Mouse (Mus musculus): ENCODE measurements around the gene Runx1.
A peak's percentile ranks its signal among the peaks of the same experiment; 100 is the strongest.

Runx1 gene

GRCm38 (mm10) chr16:92753139-92753538, 72.8 kb downstream of the Runx1 start:
- DNase-seq (ENCODE audit: low read depth in 2 of 2, low spot score in 2 of 2): no peak

DNA sequence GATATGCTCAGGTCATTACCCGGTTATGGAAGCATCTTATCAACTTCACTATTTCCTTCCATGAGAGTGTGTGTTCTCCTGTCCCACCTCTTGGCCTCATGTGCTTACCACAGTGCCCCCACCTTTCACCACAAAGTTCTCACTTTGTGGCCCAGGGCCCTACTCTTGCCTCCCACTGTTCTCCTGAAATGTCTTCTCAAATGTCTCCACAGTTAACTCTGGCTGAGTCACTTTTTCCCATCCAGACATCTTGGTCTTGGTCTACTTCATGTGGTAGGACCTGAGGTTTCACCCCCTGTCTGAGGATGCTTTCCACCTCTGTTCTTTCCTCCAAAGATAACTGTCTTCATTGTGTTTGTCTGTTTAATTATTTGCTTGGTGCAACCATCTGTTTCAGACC, 77.7 kb downstream of the Runx1 start:
- DNase-seq (ENCODE audit: low read depth in 2 of 2, low spot score in 2 of 2): no peak

- no peak for DNase-seq (ENCODE audit: low read depth in 2 of 2, low spot score in 2 of 2)
These were observed 78.9 kb downstream of the Runx1 start for GRCm38 (mm10) chr16:92747062-92747461.

DNA sequence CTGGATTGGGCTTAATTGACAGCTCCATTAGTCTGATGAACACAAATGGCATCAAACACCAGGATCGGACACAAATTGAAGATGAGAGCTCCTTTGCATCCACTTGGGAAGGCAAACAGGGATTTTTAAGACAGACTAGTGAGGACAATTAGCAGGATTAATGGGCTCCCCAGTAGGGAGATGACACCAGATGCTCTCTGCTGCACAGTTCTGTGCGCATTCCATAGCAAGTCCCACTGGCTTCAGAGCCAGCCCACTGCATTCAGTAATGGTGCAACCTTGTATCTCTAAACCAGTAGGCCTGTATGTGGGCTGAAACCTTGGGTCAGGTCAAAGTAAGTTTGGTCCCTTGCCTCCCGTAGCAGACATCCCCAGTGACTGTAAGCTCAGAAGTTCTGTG, 80.7 kb downstream of the Runx1 start:
- DNase-seq (ENCODE audit: low read depth in 2 of 2, low spot score in 2 of 2): no peak

DNA sequence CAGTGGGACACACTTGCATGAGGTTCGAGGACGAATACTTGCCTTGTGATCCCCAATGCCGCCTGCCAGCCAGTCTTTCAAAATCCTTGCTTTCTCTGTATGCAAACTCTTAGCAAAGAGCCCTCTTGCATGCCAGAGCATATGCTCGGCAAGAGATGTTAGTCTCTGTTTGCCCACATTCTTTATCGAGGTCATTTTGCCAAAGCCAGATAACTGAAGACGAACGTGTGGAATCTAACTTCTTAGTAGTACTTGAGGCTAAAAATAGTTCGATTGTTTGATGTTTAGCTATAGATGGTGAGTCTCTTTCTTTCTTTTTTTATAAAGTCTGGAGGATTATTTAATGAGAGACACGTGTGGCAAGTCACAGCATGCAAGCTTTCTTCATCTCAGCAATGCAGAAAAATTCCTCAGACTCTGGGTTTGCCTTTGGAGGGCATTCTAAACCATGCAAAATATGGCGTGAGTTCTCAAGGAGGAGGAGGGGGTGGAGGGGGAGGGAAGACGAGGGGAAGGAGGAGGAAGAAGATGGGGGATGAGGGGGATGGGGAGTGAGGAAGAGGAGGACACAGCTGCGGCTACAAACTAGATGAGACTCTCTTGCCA, 81.7 kb downstream of the Runx1 start:
- no peak for DNase-seq (ENCODE audit: low read depth in 2 of 2, low spot score in 2 of 2)

GRCm38 (mm10) chr16:92743755-92744154, 82.2 kb downstream of the Runx1 start:
- DNase-seq (ENCODE audit: low read depth in 2 of 2, low spot score in 2 of 2): no peak

GRCm38 (mm10) chr16:92741342-92741741, 84.6 kb downstream of the Runx1 start:
- DNase-seq (ENCODE audit: low read depth in 2 of 2, low spot score in 2 of 2): no peak

DNA sequence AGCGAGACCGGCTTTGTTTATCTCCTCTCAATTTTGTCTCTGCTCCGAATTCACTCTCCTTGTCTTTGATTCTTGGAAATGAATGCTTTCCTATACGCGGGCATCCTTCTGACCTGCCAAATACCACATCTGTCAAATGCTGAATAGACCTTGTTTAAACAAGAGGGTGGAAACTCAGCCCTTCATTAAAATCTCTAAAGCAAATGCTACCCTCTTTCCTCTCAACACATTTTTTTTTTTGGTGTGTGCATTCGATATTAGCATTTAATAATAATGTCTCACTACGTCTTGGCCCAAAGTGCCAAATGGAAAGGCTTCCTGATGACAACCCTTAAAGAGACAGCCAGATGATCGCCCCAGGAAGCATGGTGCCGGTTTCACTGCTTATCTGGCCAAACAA, 85.4 kb downstream of the Runx1 start:
- DNase-seq (ENCODE audit: low read depth in 2 of 2, low spot score in 2 of 2): no peak

- no peak for DNase-seq (ENCODE audit: low read depth in 2 of 2, low spot score in 2 of 2)
These were observed 86.0 kb downstream of the Runx1 start for GRCm38 (mm10) chr16:92739997-92740396.

GRCm38 (mm10) chr16:92739071-92739793, 86.7 kb downstream of the Runx1 start:
- DNase-seq (ENCODE audit: low read depth in 2 of 2, low spot score in 2 of 2): no peak

DNA sequence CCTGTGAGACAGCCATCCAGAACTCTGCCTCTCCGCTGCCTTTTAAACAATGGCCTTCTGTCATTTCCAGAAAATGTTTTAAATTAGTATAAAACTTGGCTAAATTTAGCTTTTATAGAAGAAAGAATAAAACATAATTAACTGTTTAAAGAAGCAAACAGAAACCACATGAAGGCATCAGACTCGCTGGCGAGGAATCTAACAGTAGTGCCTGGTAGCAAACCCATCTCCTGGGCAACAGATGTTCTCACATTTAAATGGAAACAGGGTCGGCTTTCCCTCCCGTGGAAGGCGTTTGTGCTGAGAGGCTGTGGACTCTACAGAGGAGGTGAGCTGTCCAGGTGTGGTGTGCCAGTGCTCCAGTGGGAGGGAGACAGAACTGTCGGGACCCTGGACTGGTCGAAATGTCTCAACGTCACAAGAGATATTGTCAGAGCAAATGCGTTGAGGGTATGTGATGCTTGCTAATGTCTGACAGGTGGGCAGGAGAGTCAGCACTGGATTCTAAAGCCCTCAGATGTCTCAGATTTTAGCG, 87.4 kb downstream of the Runx1 start:
- DNase-seq (ENCODE audit: low read depth in 2 of 2, low spot score in 2 of 2): no peak

GRCm38 (mm10) chr16:92726870-92727269, 99.1 kb downstream of the Runx1 start:
- no peak for DNase-seq (ENCODE audit: low read depth in 2 of 2, low spot score in 2 of 2)

DNA sequence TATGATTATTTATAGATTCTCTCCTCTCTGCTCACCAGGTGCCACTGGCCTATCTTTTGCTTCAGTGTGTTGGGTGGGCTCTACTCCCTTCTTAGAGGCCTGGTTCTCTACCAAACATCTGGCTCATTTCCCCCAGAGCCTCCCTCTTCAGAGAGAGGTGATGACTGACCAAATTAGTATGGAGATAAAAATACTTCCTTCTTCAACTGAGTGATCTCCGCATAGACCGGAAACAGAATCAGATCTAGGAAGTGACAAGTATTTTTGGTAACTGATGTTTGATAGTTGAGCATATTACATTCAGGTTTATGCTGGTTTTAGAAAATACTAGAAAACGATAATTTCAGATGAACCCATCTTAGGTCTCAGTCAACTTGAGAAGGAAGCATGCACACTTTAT, 101.4 kb downstream of the Runx1 start:
- DNase-seq (ENCODE audit: low read depth in 2 of 2, low spot score in 2 of 2): no peak

DNA sequence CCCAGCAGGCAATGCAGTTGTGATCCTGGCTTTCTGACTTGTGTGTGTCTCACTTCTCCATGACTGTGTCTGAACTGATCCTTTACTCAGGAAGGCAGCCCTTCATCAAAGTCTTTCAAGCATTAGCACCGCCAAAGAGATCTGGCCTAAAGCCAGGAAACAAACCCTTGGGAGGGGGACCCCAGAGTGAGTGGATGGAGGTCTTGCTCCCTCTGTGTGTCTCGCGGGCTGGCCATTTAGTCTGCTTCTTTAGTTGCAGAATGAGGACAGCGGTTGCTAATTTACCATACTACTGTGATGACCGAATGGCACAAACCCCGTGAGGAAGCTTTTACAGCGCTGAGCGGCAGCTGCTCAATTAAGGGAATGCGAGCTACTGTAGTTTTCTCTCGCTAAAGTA, 105.3 kb downstream of the Runx1 start:
- no peak for DNase-seq (ENCODE audit: low read depth in 2 of 2, low spot score in 2 of 2)

DNA sequence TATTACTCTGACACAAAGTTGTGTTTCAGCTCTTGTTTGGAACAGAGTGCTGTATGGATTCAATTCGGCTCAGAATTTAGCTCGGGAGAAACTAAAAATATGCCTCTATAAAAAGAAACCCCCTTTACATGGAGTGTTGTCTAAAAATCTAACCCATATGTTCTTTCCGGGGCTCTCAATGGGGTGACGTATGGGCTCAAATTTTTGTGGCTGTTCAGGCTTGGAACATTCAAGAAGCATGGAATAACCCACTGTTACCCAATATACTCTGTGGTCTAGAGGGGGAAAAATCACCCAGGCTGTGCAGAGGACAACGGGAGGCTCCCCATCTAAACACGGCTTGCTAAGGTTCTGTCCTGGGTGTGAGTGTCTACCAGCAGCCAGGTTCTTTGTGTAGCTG, 106.2 kb downstream of the Runx1 start:
- no peak for DNase-seq (ENCODE audit: low read depth in 2 of 2, low spot score in 2 of 2)

DNA sequence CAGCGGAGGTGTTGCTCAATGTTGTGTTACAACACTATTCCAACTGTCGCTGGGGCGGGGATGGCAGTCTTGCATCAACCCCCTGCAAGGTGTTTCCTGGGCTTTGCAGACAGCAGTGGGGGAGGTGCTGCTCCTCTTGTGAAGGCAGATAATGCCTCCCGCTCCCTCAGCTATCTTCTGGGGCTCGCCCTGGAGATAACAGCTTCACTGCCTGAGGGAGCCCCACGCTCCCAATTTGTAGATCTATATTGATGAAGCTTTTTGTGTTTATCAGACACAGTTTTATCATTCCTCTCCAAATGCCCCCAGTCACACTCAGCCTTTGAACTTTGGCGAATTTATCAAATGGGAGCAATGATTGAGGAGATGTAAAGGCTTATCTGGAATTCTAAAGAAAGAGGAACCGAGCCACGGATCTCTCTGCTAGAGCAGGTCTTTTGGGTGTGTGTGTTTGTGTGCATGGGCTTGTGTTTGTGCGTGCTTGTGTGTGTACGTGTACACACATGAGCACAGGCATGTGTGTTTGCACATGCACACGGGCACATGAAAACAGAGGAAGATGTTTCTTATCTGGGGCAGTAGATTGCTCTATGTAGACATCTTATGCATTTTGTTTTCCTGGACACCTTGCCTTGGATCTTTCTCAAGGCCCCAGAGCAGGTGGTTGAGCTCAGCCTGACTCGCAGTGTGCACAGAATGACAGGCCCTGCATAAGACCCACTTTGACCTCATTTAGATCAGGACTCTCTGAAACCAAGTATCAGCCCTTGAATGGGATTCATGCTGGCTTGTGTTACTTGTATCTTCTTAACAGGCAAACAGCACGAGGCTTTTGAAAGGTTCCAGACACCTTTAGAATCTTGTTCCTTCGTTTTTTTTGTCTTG, 110.1 kb downstream of the Runx1 start:
- no peak for DNase-seq (ENCODE audit: low read depth in 2 of 2, low spot score in 2 of 2)

GRCm38 (mm10) chr16:92710161-92710560, 115.8 kb downstream of the Runx1 start:
- no peak for DNase-seq (ENCODE audit: low read depth in 2 of 2, low spot score in 2 of 2)

DNA sequence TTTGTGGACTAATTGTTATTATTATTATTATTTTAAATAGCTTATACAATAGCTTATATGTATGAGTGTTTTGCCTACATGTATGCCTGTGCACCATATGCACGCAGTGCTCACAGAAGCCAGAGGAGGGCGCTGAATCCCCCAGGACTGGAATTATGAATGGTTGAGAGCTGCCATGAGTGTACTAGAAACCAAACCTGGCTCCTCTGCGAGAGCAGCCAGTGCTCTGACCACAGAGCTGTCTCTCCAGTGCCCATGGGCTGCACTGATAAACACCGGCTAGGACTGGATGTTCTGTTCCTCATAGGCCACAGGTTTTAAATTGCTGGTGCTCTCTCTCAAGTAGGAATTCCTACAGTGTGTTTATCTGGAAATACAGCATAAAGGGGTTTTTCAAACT, 117.2 kb downstream of the Runx1 start:
- peak in 1 of 2 experiments; percentile 16 for DNase-seq (ENCODE audit: low read depth in 2 of 2, low spot score in 2 of 2)

GRCm38 (mm10) chr16:92707712-92708111, 118.2 kb downstream of the Runx1 start:
- DNase-seq (ENCODE audit: low read depth in 2 of 2, low spot score in 2 of 2): no peak

DNA sequence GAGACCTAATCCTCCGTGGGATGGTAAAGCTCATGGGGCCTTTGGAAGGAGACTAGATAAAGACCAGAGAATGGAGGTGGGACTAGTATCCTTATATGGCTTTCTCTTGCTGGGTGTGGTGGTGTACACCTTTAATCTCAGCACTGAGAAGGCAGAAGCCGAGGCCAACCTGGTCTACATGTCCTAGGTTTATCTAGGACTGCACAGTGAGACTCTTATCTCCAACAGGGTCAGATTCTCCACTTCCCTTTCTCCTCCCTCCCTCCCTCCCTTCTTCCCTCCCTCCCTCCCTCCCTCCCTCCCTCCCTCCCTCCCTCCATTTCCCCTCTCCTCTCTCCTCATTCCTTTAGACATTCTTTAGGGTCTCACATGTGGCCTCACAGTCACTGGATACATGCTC, 118.8 kb downstream of the Runx1 start:
- no peak for DNase-seq (ENCODE audit: low read depth in 2 of 2, low spot score in 2 of 2)

DNA sequence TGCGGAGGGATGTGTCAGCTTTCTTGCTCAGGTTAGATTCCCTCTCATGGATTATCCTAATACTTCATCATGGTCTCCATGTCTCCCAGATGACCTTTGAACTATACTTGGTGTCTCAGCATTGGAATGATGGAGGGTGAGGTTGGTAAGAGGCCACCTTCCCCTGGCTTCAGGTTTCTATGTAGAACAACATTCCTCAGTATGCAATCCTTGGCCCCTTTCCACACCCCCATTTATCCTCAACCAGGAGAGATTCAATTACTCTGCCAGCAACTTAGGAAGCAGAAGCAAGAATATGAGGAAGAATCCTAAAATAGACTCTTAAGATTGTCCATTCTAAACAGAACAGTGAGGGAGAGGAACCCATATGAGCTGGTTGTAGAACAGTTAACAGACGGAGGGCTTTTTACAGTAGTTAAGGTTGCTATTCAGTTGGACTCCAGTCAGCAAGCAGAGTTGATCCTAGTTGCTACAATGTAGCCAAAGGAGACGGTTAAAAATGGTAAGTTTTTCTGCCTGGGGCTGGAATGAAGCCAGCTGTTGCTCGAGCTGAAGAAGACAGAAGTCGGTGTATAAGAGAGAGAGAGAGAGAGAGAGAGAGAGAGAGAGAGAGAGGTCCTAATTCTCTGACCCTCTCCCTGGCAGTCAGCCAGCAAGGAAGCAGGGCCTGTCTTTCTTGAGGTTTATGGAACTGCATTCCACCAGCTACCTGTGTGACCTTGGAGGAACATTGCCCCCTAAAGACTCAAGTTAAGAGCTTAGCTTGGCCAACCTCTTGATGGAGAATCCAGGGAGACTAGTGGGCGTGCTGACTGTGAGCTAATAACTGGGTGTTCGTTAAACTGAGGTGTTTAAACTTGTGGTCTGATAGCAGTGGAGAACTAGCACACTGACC, 120.1 kb downstream of the Runx1 start:
- DNase-seq (ENCODE audit: low read depth in 2 of 2, low spot score in 2 of 2): no peak
